ENCODE assay signal across 20 mouse cellular contexts in genomic region chr1:165233806-165234205, GRCm38 (mm10). TPM values are rescaled to one million over a fixed set of nuclear protein-coding genes. Genes with fewer than 3 reads are reported as not detected.
DNase-seq lines count a peak whose midpoint lies in the region; ATAC-seq and TF ChIP-seq lines count a peak whose summit lies in the region.
"Had no signal": no experiment of that assay in that cellular context is flagged by ENCODE, and none has a peak within 500 bp of the region (broad histone marks: within the 10 kb centered on the region; RNA-seq: fewer than 3 reads in every experiment).

No protein-coding gene starts in this region.

- intact Hi-C loops in heart, postnatal 10 days (cut with DNase I), result no loop called here

- no peak for TF ChIP-seq EP300 in heart, postnatal 0 days (IDR thresholded peaks at IDR 0.05; ENCODE audit: low read depth)

- DNase-seq in heart, adult 11 months, result peak; percentile 59
- no peak for DNase-seq in heart, adult 8-10 months (ENCODE audit: low spot score)
- DNase-seq in heart, postnatal 0 days (ENCODE audit: low spot score), result no peak
- no peak for DNase-seq in heart, postnatal 10 days
- DNase-seq in c-Kit-positive CD71-positive TER-119-positive erythroid progenitor cells, embryonic 14.5 days (ENCODE audit: low spot score), result no peak
- DNase-seq: B cell, adult 2 months; cerebellum, adult 18-20 months; forebrain, postnatal 0 days; gastrocnemius, postnatal 36 days; kidney, adult 18-20 months; lung, adult 18-20 months; lung, postnatal 36 days; right cerebral cortex, postnatal 4 days had no signal

- WGBS in heart, postnatal 0 days, result 35% methylated on average over 2 of the region's 2 CpGs

- H3K4me3 ChIP-seq in heart, postnatal 0 days (ENCODE audit: low read depth, low read length), result no peak overlapping the region
- H3K4me3 ChIP-seq in megakaryocyte, embryonic 14.5 days (replicated peaks), result peak overlapping the region; percentile 28
- H3K4me3 ChIP-seq: forebrain, embryonic 10.5 days; hindbrain, embryonic 10.5 days; limb, embryonic 12.5 days; midbrain, embryonic 10.5 days had no signal

- no peak overlapping the region for H3K9ac ChIP-seq in heart, postnatal 0 days (replicated peaks; ENCODE audit: low read depth, low read length)
- H3K9ac ChIP-seq: forebrain, postnatal 0 days; limb, embryonic 12.5 days had no signal

- no peak for ATAC-seq in heart, postnatal 0 days (ENCODE audit: insufficient read depth, low read depth)
- no peak for ATAC-seq in megakaryocyte, adult 5-6 weeks (ENCODE audit: poor library complexity, severe bottlenecking)
- ATAC-seq: forebrain, postnatal 0 days had no signal

- no peaks in the 10 kb centered on the region for H3K27me3 ChIP-seq in heart, postnatal 0 days (ENCODE audit: control insufficient read depth, insufficient read depth, low read length)
- H3K27me3 ChIP-seq in megakaryocyte, embryonic 14.5 days (replicated peaks), result no peaks in the 10 kb centered on the region
- H3K27me3 ChIP-seq: limb, embryonic 12.5 days had no signal

- TF ChIP-seq CTCF in heart, postnatal 0 days (IDR thresholded peaks at IDR 0.05; ENCODE audit: low read depth), result no peak

- H3K9me3 ChIP-seq in heart, postnatal 0 days (replicated peaks; ENCODE audit: control insufficient read depth, low read length), result no peaks in the 10 kb centered on the region
- no peaks in the 10 kb centered on the region for H3K9me3 ChIP-seq in megakaryocyte, embryonic 14.5 days
- H3K9me3 ChIP-seq: forebrain, embryonic 10.5 days; hindbrain, embryonic 10.5 days; limb, embryonic 12.5 days; midbrain, embryonic 10.5 days had no signal

- peaks cover 20% of the 10 kb centered on the region for H3K4me1 ChIP-seq in heart, postnatal 0 days (ENCODE audit: control insufficient read depth, insufficient read depth)
- H3K4me1 ChIP-seq in megakaryocyte, embryonic 14.5 days, result peaks cover 35% of the 10 kb centered on the region

- H3K27ac ChIP-seq in heart, postnatal 0 days (ENCODE audit: low read depth), result peak overlapping the region; percentile 7
- H3K27ac ChIP-seq: forebrain, embryonic 10.5 days; hindbrain, embryonic 10.5 days; limb, embryonic 12.5 days; midbrain, embryonic 10.5 days; stomach, postnatal 0 days had no signal

- H3K4me2 ChIP-seq in heart, postnatal 0 days (ENCODE audit: low read depth, low read length), result no peak overlapping the region
- H3K4me2 ChIP-seq: limb, embryonic 12.5 days had no signal

- no peaks in the 10 kb centered on the region for H3K36me3 ChIP-seq in heart, postnatal 0 days (replicated peaks; ENCODE audit: control insufficient read depth, insufficient read depth, low read length)
- peaks cover 2% of the 10 kb centered on the region for H3K36me3 ChIP-seq in megakaryocyte, embryonic 14.5 days (replicated peaks; ENCODE audit: low read length)
- H3K36me3 ChIP-seq: forebrain, embryonic 10.5 days; hindbrain, embryonic 10.5 days; limb, embryonic 12.5 days had no signal

RNA-seq across cellular contexts. Expression of gene Tiprl, which starts 3.0 kb away (rescaled TPM):
- 10 to 100 TPM; 30.0 to 36.4 (median 34.8) TPM for total RNA-seq in heart, adult 8-10 months (2022)
- 11.7 and 24.8 TPM in 2 replicates for total RNA-seq in heart, postnatal 0 days (2014; rRNA removed; ENCODE audit: low replicate concordance)
- 84.7 and 85.5 TPM in 2 replicates for polyA plus RNA-seq in heart, postnatal 0 days (2015; fragmentation: Nextera tagmentation; extraction: Ambion mirVana)
- 10 to 100 TPM; 49.4 to 50.8 TPM for total RNA-seq in heart, postnatal 10 days (2021)
- polyA plus RNA-seq in megakaryocyte, embryonic 14.5 days (2012; ENCODE audit: insufficient read depth, low replicate concordance), result 2.5 and 21.2 TPM in 2 replicates
- total RNA-seq in megakaryocyte, adult 5-6 weeks (2015), result 25.7 and 25.8 TPM in 2 replicates
- total RNA-seq in megakaryocyte, adult 5-6 weeks (2017), result 49.6 and 52.0 TPM in 2 replicates

RNA-seq across cellular contexts. Expression of gene Sft2d2, which starts 39.6 kb away (rescaled TPM):
- total RNA-seq in heart, adult 8-10 months (2022), result 10 to 100 TPM; 14.2 to 18.1 (median 15.5) TPM
- 21.2 and 34.7 TPM in 2 replicates for total RNA-seq in heart, postnatal 0 days (2014; rRNA removed; ENCODE audit: low replicate concordance)
- polyA plus RNA-seq in heart, postnatal 0 days (2015; fragmentation: Nextera tagmentation; extraction: Ambion mirVana), result 11.6 and 11.9 TPM in 2 replicates
- 10 to 100 TPM; 16.8 to 18.4 TPM for total RNA-seq in heart, postnatal 10 days (2021)
- 1.7 TPM in 1 of 2 replicates, not detected in the other for polyA plus RNA-seq in megakaryocyte, embryonic 14.5 days (2012; ENCODE audit: insufficient read depth, low replicate concordance)
- 36.7 and 40.6 TPM in 2 replicates for total RNA-seq in megakaryocyte, adult 5-6 weeks (2015)
- 43.9 and 46.4 TPM in 2 replicates for total RNA-seq in megakaryocyte, adult 5-6 weeks (2017)
